Mouse (Mus musculus) lung, embryonic 16.5 days (tissue): ENCODE data around the gene Map3k1. TPM values are rescaled to one million over a fixed set of nuclear protein-coding genes. Genes with fewer than 3 reads are reported as not detected.
A peak's percentile ranks its signal among the peaks of the same experiment; 100 is the strongest.

Experiments
- ATAC-seq: fragments of 200-750 bp; cut with Nextera tagmentation; 2 replicates; pipeline ENCODE4 v1.8.0; 2017; ENCODE audit warnings: low read depth, mild to moderate bottlenecking, moderate library complexity
- H3K27ac ChIP-seq: fragments of 300-500 bp; sonication (generic); 2 replicates; pipeline ENCODE4 v1.5.1; 2014; ENCODE audit warnings: mild to moderate bottlenecking, control low read depth, low read length
- H3K27me3 ChIP-seq: fragments of 300-500 bp; sonication (generic); 2 replicates; pipeline ENCODE4 v1.6.1; 2014; ENCODE audit warnings: low read depth, low read length, mixed read lengths; ENCODE audit not compliant: control insufficient read depth, insufficient read depth
- H3K36me3 ChIP-seq: fragments of 300-500 bp; sonication (generic); 2 replicates; pipeline ENCODE4 v1.6.1; 2014; ENCODE audit warnings: low read length; ENCODE audit not compliant: control insufficient read depth, insufficient read depth
- H3K4me1 ChIP-seq: fragments of 300-500 bp; sonication (generic); replicated peaks from 2 replicates; pipeline ENCODE4 v1.6.1; 2014; ENCODE audit warnings: low read length, mixed read lengths; ENCODE audit not compliant: control insufficient read depth, insufficient read depth
- H3K4me2 ChIP-seq: fragments of 300-500 bp; sonication (generic); 2 replicates; pipeline ENCODE4 v1.6.1; 2014; ENCODE audit warnings: low read depth, low read length, control low read depth
- H3K4me3 ChIP-seq: fragments of 300-500 bp; sonication (generic); 2 replicates; pipeline ENCODE4 v1.5.1; 2014; ENCODE audit warnings: mild to moderate bottlenecking, low read length, control low read depth
- H3K9ac ChIP-seq: fragments of 300-500 bp; sonication (generic); 2 replicates; pipeline ENCODE4 v1.6.1; 2014; ENCODE audit warnings: low read length, control low read depth
- H3K9me3 ChIP-seq: fragments of 300-500 bp; sonication (generic); 2 replicates; pipeline ENCODE4 v1.6.1; 2016; ENCODE audit warnings: low read length; ENCODE audit not compliant: control insufficient read depth
- WGBS: fragments of 180-500 bp; shearing (Covaris S2); extraction: QIAGEN DNeasy Blood & Tissue Kit; methylation state at CpG from one replicate; pipeline ENCODE4 v1.1.7; 2014; 5-methylcytosine and 5-hydroxymethylcytosine counted together
- polyA plus RNA-seq: library from polyadenylated mRNA; unstranded; fragments of >200 nt; fragmentation: Nextera tagmentation; extraction: Ambion mirVana; gene quantifications from 2 replicates; pipeline ENCODE4 v1.2.1, GENCODE M21; 2015

Map3k1 gene
- polyA plus RNA-seq, 1 experiment from 2014 or later: 28.3 TPM

GRCm38 (mm10) chr13:111816431-111816830 lies 7.6 kb upstream of the Map3k1 start:
- Histone ChIP-seq H3K4me2 (no peak overlapping the region), H3K4me3 (no peak overlapping the region), H3K9me3 (peaks cover 4% of the 10 kb centered on the region), H3K36me3 (no peaks in the 10 kb centered on the region), H3K27ac (no peak overlapping the region), H3K27me3 (no peaks in the 10 kb centered on the region), H3K4me1 (no peaks in the 10 kb centered on the region), H3K9ac (no peak overlapping the region)
- ATAC-seq: no peak
- 74% methylated on average over 3 of the region's 3 CpGs for WGBS

- peaks cover 4% of the 10 kb centered on the region for H3K9me3 ChIP-seq
- no peaks in the 10 kb centered on the region; the same call in 1 of the 2 replicates for H3K4me1 ChIP-seq
- no peak for ATAC-seq
- no peaks in the 10 kb centered on the region for H3K36me3 ChIP-seq
- no peak overlapping the region for H3K4me3 ChIP-seq
- H3K27me3 ChIP-seq: no peaks in the 10 kb centered on the region
- no peak overlapping the region for H3K27ac ChIP-seq
- H3K4me2 ChIP-seq: no peak overlapping the region
- H3K9ac ChIP-seq: no peak overlapping the region
- WGBS: 89% methylated on average over 4 of the region's 4 CpGs
These were observed 6.7 kb upstream of the Map3k1 start for GRCm38 (mm10) chr13:111815486-111815885.

DNA sequence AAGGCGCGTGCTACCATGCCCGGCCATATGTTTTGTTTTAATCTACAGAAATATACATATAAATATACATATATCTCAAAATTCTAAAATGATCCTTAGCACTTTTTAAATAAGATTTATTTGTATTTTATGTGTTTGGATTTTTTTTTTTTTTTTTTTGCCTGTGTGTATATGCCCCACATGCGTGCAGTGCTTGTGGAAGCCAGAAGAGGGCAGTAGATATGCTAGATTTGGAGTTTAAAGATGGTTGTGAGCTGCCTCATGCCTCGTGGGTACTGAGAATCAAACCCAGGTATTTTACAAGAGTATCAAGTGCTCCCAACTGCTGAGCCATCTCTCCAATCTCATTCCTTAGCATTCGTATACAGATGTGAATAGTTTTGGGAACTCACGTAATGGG lies 6.2 kb upstream of the Map3k1 start:
- H3K4me1 ChIP-seq: peaks cover 1% of the 10 kb centered on the region; the same call in 1 of the 2 replicates
- peaks cover 4% of the 10 kb centered on the region for H3K9me3 ChIP-seq
- H3K27ac ChIP-seq: no peak overlapping the region
- no peak for ATAC-seq
- H3K9ac ChIP-seq: no peak overlapping the region
- H3K4me3 ChIP-seq: no peak overlapping the region
- no peak overlapping the region for H3K4me2 ChIP-seq
- 96% methylated on average over 7 of the region's 7 CpGs for WGBS
- no peaks in the 10 kb centered on the region for H3K36me3 ChIP-seq
- H3K27me3 ChIP-seq: no peaks in the 10 kb centered on the region

- no peaks in the 10 kb centered on the region for H3K36me3 ChIP-seq
- no peak for ATAC-seq
- H3K9me3 ChIP-seq: peaks cover 4% of the 10 kb centered on the region
- H3K4me1 ChIP-seq: peaks cover 5% of the 10 kb centered on the region; the same call in 1 of the 2 replicates
- H3K4me3 ChIP-seq: no peak overlapping the region
- no peak overlapping the region for H3K9ac ChIP-seq
- WGBS: 81% methylated on average over 2 of the region's 2 CpGs
- H3K27me3 ChIP-seq: no peaks in the 10 kb centered on the region
- H3K27ac ChIP-seq: no peak overlapping the region
- no peak overlapping the region for H3K4me2 ChIP-seq
These were observed 3.9 kb upstream of the Map3k1 start for GRCm38 (mm10) chr13:111812647-111813046.

DNA sequence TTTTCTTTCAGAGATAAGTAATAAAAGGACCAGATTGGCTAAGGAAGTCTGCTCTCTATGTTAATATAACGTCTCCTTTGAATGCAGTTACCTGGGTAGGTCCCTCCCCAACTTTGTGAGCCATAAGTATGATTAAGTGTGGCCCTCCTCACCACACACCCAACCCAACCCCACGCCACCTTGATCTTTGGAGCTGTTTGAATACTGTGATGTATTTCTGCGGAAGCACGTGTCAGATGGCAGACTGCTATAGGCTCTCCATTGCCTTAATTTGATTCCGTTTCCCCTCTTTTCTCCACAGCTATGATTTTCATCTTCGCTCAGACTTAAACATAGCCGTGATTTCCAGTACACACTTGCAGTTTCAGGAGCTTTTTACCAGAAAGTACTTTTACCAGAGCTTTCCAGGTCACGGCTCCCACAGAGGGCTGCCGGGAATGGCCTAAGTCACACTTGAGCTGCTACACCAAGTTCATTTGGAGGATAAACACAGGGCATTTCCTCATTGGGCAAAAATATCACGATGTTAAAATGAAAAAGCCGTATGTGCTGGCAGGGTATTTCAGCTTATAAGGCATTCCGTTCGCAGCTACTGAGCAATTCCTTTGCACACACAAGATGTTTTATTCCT lies 2.3 kb upstream of the Map3k1 start:
- no peaks in the 10 kb centered on the region for H3K27me3 ChIP-seq
- 86% methylated on average over 13 of the region's 13 CpGs for WGBS
- no peak overlapping the region for H3K4me3 ChIP-seq
- no peak overlapping the region for H3K9ac ChIP-seq
- peaks cover 11% of the 10 kb centered on the region; the same call in 1 of the 2 replicates for H3K4me1 ChIP-seq
- H3K36me3 ChIP-seq: no peaks in the 10 kb centered on the region
- peaks cover 4% of the 10 kb centered on the region for H3K9me3 ChIP-seq
- no peak for ATAC-seq
- H3K4me2 ChIP-seq: no peak overlapping the region
- no peak overlapping the region for H3K27ac ChIP-seq

GRCm38 (mm10) chr13:111809466-111810228 lies 854 bp upstream of the Map3k1 start:
- Histone ChIP-seq H3K4me3 (peak overlapping the region; percentile 88), H3K9me3 (no peaks in the 10 kb centered on the region), H3K27ac (peak overlapping the region; percentile 74), H3K4me1 (peaks cover 24% of the 10 kb centered on the region), H3K4me2 (peak overlapping the region; percentile 85), H3K36me3 (no peaks in the 10 kb centered on the region), H3K9ac (peak overlapping the region; percentile 72), H3K27me3 (no peaks in the 10 kb centered on the region)
- 1% methylated on average over 29 of the region's 29 CpGs for WGBS
- peak; percentile 46 for ATAC-seq

- H3K27me3 ChIP-seq: no peaks in the 10 kb centered on the region
- H3K4me2 ChIP-seq: peak overlapping the region; percentile 74
- H3K9ac ChIP-seq: peak overlapping the region; percentile 96
- ATAC-seq: peak; percentile 58
- no peaks in the 10 kb centered on the region for H3K9me3 ChIP-seq
- peak overlapping the region; percentile 96 for H3K27ac ChIP-seq
- peak overlapping the region; percentile 88 for H3K4me3 ChIP-seq
- under 1% methylated on average over 26 of the region's 38 CpGs for WGBS
- H3K4me1 ChIP-seq: peaks cover 37% of the 10 kb centered on the region
- H3K36me3 ChIP-seq: no peaks in the 10 kb centered on the region
These were observed 481 bp downstream of the Map3k1 start for GRCm38 (mm10) chr13:111808387-111808636.

- H3K4me2 ChIP-seq: peak overlapping the region; percentile 74
- peaks cover 42% of the 10 kb centered on the region for H3K4me1 ChIP-seq
- H3K27ac ChIP-seq: peak overlapping the region; percentile 96
- ATAC-seq: peak; percentile 19
- under 1% methylated on average over 45 of the region's 79 CpGs for WGBS
- H3K27me3 ChIP-seq: no peaks in the 10 kb centered on the region
- no peaks in the 10 kb centered on the region for H3K36me3 ChIP-seq
- H3K9ac ChIP-seq: peak overlapping the region; percentile 96
- peak overlapping the region; percentile 88 for H3K4me3 ChIP-seq
- H3K9me3 ChIP-seq: no peaks in the 10 kb centered on the region
These were observed 1.0 kb downstream of the Map3k1 start for GRCm38 (mm10) chr13:111807596-111808386.

- no peaks in the 10 kb centered on the region for H3K27me3 ChIP-seq
- H3K27ac ChIP-seq: peak overlapping the region; percentile 96
- WGBS: 0% methylated on average over 11 of the region's 11 CpGs
- no peaks in the 10 kb centered on the region for H3K36me3 ChIP-seq
- no peaks in the 10 kb centered on the region for H3K9me3 ChIP-seq
- no peak for ATAC-seq
- peak overlapping the region; percentile 74 for H3K4me2 ChIP-seq
- peak overlapping the region; percentile 88 for H3K4me3 ChIP-seq
- H3K4me1 ChIP-seq: peaks cover 48% of the 10 kb centered on the region
- peak overlapping the region; percentile 96 for H3K9ac ChIP-seq
These were observed 1.6 kb downstream of the Map3k1 start for GRCm38 (mm10) chr13:111807105-111807595.
